Mouse (Mus musculus) limb, embryonic 12.5 days (tissue): ENCODE results near the gene Rarres1. TPM values are rescaled to one million over a fixed set of nuclear protein-coding genes. Genes with fewer than 3 reads are reported as not detected.

ENCODE experiments used
- ATAC-seq: fragments of 200-750 bp; cut with Nextera tagmentation; 2 replicates; pipeline ENCODE4 v1.8.0; 2017; ENCODE audit warnings: low read depth, moderate TSS enrichment; ENCODE audit not compliant: insufficient number of reproducible peaks, insufficient read depth, low FRiP score, low TSS enrichment
- H3K27ac ChIP-seq: fragments of 300-500 bp; sonication (generic); 2 replicates; pipeline ENCODE4 v1.5.1; 2016; ENCODE audit warnings: mild to moderate bottlenecking, moderate library complexity
- H3K27me3 ChIP-seq: fragments of 300-500 bp; sonication (generic); 2 replicates; pipeline ENCODE4 v1.6.1; 2016; ENCODE audit warnings: mild to moderate bottlenecking, moderate library complexity
- H3K36me3 ChIP-seq: fragments of 300-500 bp; sonication (generic); 2 replicates; pipeline ENCODE4 v1.6.1; 2016; ENCODE audit warnings: mild to moderate bottlenecking, moderate library complexity
- H3K4me1 ChIP-seq: fragments of 300-500 bp; sonication (generic); replicated peaks from 2 replicates; pipeline ENCODE4 v1.6.1; 2016
- H3K4me2 ChIP-seq: fragments of 300-500 bp; sonication (generic); 2 replicates; pipeline ENCODE4 v1.6.1; 2016; ENCODE audit warnings: mild to moderate bottlenecking, moderate library complexity
- H3K4me3 ChIP-seq: fragments of 300-500 bp; sonication (generic); replicated peaks from 2 replicates; pipeline ENCODE4 v1.5.1; 2016; ENCODE audit warnings: mild to moderate bottlenecking
- H3K9ac ChIP-seq: fragments of 300-500 bp; sonication (generic); replicated peaks from 2 replicates; pipeline ENCODE4 v1.6.1; 2016; ENCODE audit warnings: mild to moderate bottlenecking, moderate library complexity
- H3K9me3 ChIP-seq: fragments of 300-500 bp; sonication (generic); 2 replicates; pipeline ENCODE4 v1.6.1; 2016; ENCODE audit warnings: mild to moderate bottlenecking, moderate library complexity
- WGBS: fragments of 180-500 bp; shearing (Covaris S2); methylation state at CpG from one replicate; pipeline ENCODE4 v1.1.7; 2016; 5-methylcytosine and 5-hydroxymethylcytosine counted together
- polyA plus RNA-seq: library from polyadenylated mRNA; unstranded; fragments of >200 nt; fragmentation: Nextera tagmentation; extraction: Ambion mirVana; gene quantifications from 2 replicates; pipeline ENCODE4 v1.2.1, GENCODE M21; 2016

The Rarres1 gene
- polyA plus RNA-seq, 1 experiment from 2014 or later: 14.4 TPM

DNA sequence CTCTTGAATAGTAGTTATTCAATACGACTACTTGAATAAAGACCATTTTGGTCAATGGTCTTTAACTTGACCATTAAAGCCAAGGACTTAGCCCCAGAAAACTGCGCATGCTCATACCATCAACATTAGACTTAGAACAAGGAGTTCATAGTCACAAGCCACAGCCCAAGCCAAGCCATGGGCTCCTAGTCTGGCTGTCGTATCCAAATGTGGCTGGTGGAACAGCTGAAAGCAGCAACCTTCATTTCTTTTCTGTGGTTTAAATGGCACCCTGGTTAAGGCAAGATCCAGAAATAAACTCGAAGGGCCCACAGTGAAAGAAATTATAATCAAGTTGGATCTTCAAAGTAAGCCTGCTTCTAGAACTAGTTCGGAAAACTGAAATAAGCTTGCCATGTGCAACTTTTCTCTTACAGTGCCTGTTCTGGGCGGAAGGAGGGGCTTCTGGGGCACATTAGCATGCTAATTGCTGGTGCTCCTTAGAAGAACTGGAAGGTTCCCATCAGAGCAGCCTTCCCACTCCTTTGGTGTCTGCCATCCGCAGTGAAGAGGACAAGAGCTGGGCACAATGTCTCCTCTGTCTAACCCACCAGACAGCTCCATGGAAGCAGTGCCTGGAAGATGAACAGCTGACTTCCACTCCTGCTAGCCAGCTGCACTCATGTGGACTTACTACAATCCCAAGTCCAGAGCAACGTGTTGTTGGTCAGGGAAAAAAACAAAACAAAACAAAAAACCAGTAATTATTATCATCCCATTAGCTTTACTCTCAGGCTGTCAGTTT, 23.0 kb downstream of the Rarres1 start:
- no peak overlapping the region for H3K9ac ChIP-seq
- 86% methylated on average over 8 of the region's 8 CpGs for WGBS

DNA sequence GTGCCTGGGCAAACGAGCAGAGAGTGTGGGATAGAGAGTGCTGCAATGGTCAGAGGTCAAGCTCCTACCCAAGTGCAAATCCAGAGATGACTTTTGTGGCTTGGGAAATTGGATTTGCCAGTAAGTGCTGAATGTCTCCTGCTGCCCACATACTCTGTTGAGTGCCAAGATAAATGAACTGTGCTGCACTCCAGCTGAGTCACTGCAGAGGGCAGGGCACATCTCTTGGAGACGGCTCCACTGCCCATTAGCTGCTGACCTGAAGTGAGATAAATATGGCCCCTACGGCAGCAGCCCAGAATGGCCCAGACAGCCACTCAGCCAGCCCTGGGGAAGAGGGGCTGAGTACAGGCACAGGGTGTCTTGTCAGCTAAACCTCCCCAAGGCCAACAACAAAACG, 25.2 kb downstream of the Rarres1 start:
- no peak overlapping the region for H3K27ac ChIP-seq
- WGBS: 43% methylated on average over 4 of the region's 4 CpGs

More for the DNA sequence above, 23.0 kb downstream of the Rarres1 start:
- Histone ChIP-seq H3K4me1 (peaks cover 12% of the 10 kb centered on the region), H3K27me3 (no peaks in the 10 kb centered on the region), H3K4me3 (no peak overlapping the region), H3K4me2 (no peak overlapping the region), H3K9me3 (no peaks in the 10 kb centered on the region), H3K36me3 (no peaks in the 10 kb centered on the region), H3K27ac (no peak overlapping the region)
- ATAC-seq: no peak

DNA sequence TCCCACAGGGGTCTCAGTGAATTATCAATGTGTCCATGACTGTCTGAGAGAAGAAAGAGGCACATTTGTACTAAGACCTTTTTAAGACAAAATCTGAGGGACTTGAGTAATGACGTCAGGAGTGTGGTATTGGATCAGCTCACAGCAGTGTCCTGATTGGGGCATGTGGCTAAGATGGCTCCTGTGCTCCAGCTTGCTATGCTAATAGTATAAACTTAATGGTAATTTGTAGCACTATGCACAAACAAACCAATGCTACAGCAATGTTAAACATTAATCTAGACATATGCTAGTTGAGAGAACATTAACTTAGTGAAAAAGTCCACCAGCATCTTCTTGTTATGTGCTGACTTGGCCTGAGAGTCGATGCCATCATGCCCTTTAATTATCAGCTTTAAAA, 30.1 kb downstream of the Rarres1 start:
- H3K36me3 ChIP-seq: no peaks in the 10 kb centered on the region
- no peak overlapping the region for H3K9ac ChIP-seq
- WGBS: 82% methylated on average over 2 of the region's 2 CpGs
- ATAC-seq: no peak
- no peaks in the 10 kb centered on the region for H3K27me3 ChIP-seq
- no peaks in the 10 kb centered on the region for H3K9me3 ChIP-seq
- H3K4me3 ChIP-seq: no peak overlapping the region
- no peak overlapping the region for H3K27ac ChIP-seq
- peaks cover 2% of the 10 kb centered on the region; the same call in 1 of the 2 replicates for H3K4me1 ChIP-seq
- no peak overlapping the region for H3K4me2 ChIP-seq

More for the DNA sequence above, 25.2 kb downstream of the Rarres1 start:
- ATAC-seq: no peak
- Histone ChIP-seq H3K4me1 (peaks cover 12% of the 10 kb centered on the region), H3K9ac (no peak overlapping the region), H3K4me2 (no peak overlapping the region), H3K36me3 (no peaks in the 10 kb centered on the region), H3K9me3 (no peaks in the 10 kb centered on the region), H3K4me3 (no peak overlapping the region), H3K27me3 (no peaks in the 10 kb centered on the region)

DNA sequence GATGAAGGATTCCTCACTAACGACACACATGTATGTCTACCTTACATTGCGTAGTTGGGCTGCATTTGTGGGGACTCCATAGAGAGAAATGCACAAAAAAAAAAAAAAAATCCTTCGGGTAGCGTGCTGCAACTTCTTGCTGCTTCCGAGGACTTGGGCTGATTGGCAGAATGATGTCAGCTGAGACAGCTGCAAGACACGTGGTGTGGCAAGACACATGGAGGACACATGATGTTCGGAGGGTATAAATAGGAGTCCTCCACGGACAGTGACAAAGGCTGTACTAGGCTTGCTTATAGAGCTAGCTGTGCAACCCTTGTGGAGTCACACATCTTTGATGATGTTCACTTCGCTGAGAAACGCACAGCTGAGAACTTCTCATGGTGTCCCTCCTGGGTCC, 32.9 kb downstream of the Rarres1 start:
- Histone ChIP-seq H3K4me1 (peaks cover 2% of the 10 kb centered on the region; the same call in 1 of the 2 replicates), H3K36me3 (peaks cover 12% of the 10 kb centered on the region; the same call in 1 of the 2 replicates), H3K4me2 (no peak overlapping the region), H3K9me3 (no peaks in the 10 kb centered on the region), H3K27ac (no peak overlapping the region), H3K4me3 (no peak overlapping the region), H3K9ac (no peak overlapping the region), H3K27me3 (no peaks in the 10 kb centered on the region)
- WGBS: 91% methylated on average over 10 of the region's 10 CpGs
- no peak for ATAC-seq

DNA sequence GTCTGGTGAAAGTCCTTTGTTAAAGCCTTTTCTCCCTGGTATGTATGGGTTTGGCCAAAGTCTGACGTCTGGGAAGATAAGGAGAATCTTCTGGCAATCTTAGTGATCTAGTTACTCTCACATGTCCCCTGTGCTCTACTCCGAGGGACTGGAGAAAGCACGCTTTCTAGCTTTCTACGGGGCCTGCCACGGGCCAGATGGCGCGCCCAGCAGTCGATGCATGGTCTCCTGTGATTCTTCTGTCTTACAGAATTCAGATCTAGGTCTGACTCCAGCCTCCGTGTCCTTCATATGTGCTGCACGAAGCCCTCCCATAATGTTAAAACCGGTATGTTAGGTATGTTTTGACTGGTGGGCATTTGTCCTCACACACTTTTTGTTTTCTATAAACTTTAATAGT, 35.5 kb downstream of the Rarres1 start:
- 93% methylated on average over 11 of the region's 11 CpGs for WGBS
- no peak for ATAC-seq

DNA sequence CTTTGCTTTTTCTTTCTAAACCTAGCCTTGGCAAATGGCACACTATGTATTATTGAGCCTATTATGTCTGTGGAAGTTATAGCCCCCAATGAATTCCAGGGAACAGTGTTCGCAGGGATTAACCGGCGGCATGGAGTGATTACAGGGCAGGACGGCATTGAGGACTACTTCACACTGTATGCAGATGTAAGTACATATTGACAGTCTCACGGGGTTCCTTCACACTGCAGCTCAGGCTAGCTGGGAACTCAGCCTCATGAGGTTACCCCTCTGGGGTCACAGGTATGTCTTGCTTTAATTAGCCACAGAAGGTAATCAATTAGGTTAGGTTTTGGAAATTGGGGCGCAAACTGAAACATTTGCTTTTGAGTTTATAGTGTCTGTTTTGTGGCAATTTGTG, 41.9 kb downstream of the Rarres1 start:
- no peak overlapping the region for H3K4me2 ChIP-seq
- no peak for ATAC-seq
- WGBS: 83% methylated on average over 6 of the region's 6 CpGs

More for the DNA sequence above, 35.5 kb downstream of the Rarres1 start:
- Histone ChIP-seq H3K4me2 (no peak overlapping the region), H3K4me1 (0 out of 2 replicates have a peak, but pooled peaks cover 2% of the 10 kb centered on the region), H3K27ac (no peak overlapping the region), H3K27me3 (no peaks in the 10 kb centered on the region), H3K9me3 (no peaks in the 10 kb centered on the region), H3K9ac (no peak overlapping the region), H3K36me3 (peaks cover 32% of the 10 kb centered on the region), H3K4me3 (no peak overlapping the region)

DNA sequence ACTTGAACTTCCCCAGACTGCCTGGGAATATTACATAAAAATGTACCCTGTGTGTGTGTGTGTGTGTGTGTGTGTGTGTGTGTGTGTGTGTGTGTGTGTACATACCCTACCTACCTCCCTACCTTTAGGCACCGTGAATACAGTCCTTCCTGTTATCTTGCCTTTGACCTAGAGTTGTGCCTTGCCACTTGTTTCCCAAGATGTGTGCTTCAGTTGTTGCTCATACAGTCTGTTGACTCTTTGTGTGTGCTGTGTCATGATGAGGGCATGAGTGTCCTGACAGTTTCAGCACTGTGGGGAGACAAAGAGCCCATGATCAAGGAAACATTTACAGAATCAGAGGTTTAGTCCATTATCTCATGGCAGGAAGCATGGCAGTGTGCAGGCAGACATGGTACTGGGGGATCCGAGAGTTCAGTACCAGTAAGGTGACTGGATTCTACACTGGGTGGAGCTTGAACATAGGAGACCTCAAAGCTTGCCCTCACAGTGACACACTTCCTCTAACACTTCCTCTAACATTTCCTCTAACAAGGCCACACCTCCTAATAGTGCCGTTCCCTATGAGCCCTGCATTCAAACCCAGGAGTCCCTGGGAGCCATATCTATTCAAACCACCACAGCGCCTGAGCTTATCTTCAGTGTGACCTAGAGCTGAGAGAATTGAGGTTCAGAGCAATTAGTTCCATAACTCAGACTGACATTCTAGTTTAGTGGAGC, 43.8 kb downstream of the Rarres1 start:
- peaks cover 50% of the 10 kb centered on the region for H3K36me3 ChIP-seq
- no peak for ATAC-seq
- no peaks in the 10 kb centered on the region for H3K4me1 ChIP-seq
- H3K27me3 ChIP-seq: no peaks in the 10 kb centered on the region
- no peak overlapping the region for H3K4me2 ChIP-seq
- WGBS: 86% methylated on average over 4 of the region's 4 CpGs
- no peak overlapping the region for H3K9ac ChIP-seq
- H3K27ac ChIP-seq: no peak overlapping the region
- H3K9me3 ChIP-seq: no peaks in the 10 kb centered on the region
- H3K4me3 ChIP-seq: no peak overlapping the region

More for the DNA sequence above, 41.9 kb downstream of the Rarres1 start:
- H3K4me1 ChIP-seq: no peaks in the 10 kb centered on the region
- no peak overlapping the region for H3K4me3 ChIP-seq
- no peak overlapping the region for H3K9ac ChIP-seq
- no peaks in the 10 kb centered on the region for H3K9me3 ChIP-seq
- no peak overlapping the region for H3K27ac ChIP-seq
- H3K27me3 ChIP-seq: no peaks in the 10 kb centered on the region
- peaks cover 54% of the 10 kb centered on the region for H3K36me3 ChIP-seq

DNA sequence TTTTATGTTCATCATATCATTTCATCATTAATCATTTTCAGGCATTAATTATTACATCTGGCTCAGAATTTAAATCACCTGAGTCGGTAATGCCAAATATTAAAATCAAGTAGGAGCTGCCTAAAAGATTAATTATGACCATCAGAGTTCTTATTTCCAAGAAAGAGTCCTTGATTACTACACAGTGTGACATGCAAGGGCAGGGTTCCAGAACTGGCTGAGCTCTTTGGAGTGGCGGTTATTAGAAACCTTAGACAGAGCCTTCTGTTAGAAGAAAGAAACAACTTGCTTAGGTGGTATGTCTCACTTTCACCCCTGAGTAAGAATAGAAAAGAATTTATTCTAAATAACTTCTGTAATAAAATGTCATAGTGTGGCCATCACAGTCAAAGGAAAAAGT, 48.0 kb downstream of the Rarres1 start:
- H3K4me3 ChIP-seq: no peak overlapping the region
- no peaks in the 10 kb centered on the region for H3K27me3 ChIP-seq
- peaks cover 8% of the 10 kb centered on the region for H3K4me1 ChIP-seq
- H3K9me3 ChIP-seq: no peaks in the 10 kb centered on the region
- H3K27ac ChIP-seq: no peak overlapping the region
- no peak overlapping the region for H3K9ac ChIP-seq
- no peak overlapping the region for H3K4me2 ChIP-seq
- ATAC-seq: no peak
- H3K36me3 ChIP-seq: peaks cover 22% of the 10 kb centered on the region; the same call in 1 of the 2 replicates
- 77% methylated on average over 2 of the region's 2 CpGs for WGBS

DNA sequence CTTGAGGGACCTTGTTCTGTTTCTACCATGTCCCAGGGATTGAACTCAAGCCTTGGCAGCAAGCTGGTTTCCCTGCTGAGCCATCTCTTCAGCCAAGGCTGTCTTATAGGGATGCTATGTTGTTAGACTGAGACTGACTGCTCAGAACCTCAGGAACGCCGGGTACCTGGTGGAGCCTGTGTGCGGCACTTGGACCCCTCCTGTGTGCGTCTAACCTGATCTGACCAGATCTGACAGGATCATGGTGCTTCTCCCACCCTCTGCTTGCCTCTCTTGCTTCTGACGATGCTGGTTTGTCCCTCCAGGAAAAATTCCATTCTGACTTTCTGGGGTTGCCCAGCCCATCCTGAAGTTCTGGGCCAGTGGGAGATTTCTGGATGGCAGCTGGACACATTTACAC, 48.7 kb downstream of the Rarres1 start:
- Histone ChIP-seq H3K4me3 (no peak overlapping the region), H3K27me3 (no peaks in the 10 kb centered on the region), H3K27ac (no peak overlapping the region), H3K9me3 (no peaks in the 10 kb centered on the region), H3K9ac (no peak overlapping the region), H3K4me2 (no peak overlapping the region), H3K36me3 (peaks cover 19% of the 10 kb centered on the region; the same call in 1 of the 2 replicates), H3K4me1 (peaks cover 15% of the 10 kb centered on the region)
- WGBS: 96% methylated on average over 5 of the region's 5 CpGs
- ATAC-seq: no peak

DNA sequence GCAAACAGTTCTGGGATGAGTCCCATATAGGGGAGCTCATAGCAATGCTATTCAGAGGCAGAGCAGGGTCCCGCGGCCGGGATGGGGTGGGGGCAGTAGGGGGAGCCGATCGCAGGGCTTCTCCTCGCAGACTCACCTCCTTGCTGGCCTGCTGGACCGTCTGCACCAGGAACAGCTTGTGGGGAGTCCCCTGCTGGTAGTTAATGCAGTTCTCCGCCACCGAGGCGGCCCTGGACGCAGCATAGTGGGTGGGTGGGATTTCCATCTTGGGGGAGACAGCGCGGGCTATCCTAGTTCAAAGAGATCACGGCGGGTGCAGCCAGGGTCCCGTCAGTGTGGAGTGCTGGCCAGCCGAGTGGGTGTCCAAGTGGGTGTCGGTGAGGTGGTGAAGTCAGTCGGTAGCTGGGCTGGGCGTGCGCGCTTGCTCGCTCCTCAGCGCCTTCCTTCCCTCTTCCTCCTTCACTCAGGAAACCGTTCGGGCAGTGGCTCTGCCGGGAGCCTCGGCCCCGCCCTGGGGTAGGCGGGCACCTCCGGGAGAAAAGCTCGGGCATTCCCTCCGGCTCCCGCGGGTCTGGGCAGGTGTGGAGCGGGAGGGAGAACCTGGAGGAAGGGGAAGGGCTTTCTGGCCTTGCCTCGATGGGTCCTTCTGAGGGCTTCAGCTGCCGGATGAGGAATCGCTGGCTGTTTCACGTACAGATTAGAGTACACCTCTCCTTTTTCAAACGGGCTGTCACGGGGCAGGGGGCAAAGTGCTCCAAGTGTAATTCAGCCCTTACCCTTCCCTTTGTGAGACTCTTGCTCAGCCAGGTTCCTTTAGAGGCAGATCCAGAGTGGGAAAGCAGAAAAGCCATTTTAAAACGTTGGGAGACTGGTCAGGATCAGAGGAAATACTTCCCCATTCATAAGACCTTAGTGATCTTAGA, 51.6 kb downstream of the Rarres1 start, which contains the start of gene Lxn:
Gene Lxn, minus strand, starts transcription at position 477 of the 923 bp plus-strand sequence.
- no peaks in the 10 kb centered on the region for H3K27me3 ChIP-seq

More for the DNA sequence above, 51.6 kb downstream of the Rarres1 start, which contains the start of gene Lxn:
- no peaks in the 10 kb centered on the region for H3K9me3 ChIP-seq
- H3K4me1 ChIP-seq: peaks cover 17% of the 10 kb centered on the region
- WGBS: under 1% methylated on average over 41 of the region's 43 CpGs
- H3K9ac ChIP-seq: peak within 1 kb of the TSS; percentile 78
- H3K4me3 ChIP-seq: peak within 1 kb of the TSS; percentile 67
- peaks cover 29% of the 10 kb centered on the region for H3K36me3 ChIP-seq
- ATAC-seq: peak; percentile 89
- peak within 1 kb of the TSS; percentile 71 for H3K4me2 ChIP-seq
- peak within 1 kb of the TSS; percentile 86 for H3K27ac ChIP-seq
